Mouse (Mus musculus): ENCODE results near the gene Sipa1.

DNA sequence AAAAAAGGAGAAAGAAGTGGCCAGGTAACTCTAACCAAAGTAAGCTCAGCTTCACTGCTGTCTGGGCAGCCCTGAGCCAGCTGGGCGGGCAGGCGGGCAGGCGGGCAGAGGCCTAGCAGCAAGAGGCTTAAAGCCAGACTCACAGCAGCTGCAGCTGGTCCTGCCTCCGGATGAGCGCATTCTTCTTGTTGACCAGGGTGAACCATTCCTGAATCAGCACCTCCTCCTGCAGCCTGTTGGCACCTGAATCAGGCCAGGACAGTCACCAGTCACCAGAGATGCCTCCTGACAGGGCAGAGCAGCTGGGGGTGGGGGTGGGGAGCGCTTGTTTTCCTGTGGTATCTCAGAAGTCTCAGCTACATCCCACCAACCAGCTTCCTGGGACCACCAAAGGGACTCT is 46.6 kb upstream of the Sipa1 start:
- no peak for TF ChIP-seq EP300 (IDR thresholded peaks at IDR 0.05; ENCODE audit: insufficient read depth, low read depth, low read length)
- no peak for TF ChIP-seq POLR2A (IDR thresholded peaks at IDR 0.05; ENCODE audit: insufficient read depth, low read length)
